Mouse (Mus musculus) thymus, postnatal 10 days (tissue): ENCODE results near the gene Pbx1.

Experiments used
- DNase-seq, 2 experiments: peaks; one replicate each; pipeline ENCODE4 v3.0.0; 2021; ENCODE audit warnings: low spot score in 2 of 2

Gene Pbx1

DNA sequence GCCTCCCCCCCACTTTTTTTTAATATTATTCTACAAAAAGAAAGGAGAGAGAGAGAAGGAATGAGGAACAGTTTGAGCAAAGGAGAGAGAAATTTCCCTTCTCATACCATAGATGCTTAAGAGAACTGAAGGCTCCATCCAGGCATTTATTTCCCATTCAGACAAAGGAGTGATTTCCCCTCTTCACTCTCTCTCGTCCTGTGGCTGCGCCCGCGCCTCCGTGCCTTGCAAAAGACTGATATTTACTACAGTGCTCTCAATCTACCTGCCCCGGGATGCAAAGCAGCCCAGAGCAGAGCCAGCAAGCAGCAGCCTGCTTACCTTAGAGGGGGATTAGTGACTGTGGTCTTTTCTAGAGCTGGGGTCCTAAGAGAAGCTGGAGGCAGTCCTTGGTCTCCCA is 131.6 kb downstream of the Pbx1 start:
- no peak for DNase-seq

DNA sequence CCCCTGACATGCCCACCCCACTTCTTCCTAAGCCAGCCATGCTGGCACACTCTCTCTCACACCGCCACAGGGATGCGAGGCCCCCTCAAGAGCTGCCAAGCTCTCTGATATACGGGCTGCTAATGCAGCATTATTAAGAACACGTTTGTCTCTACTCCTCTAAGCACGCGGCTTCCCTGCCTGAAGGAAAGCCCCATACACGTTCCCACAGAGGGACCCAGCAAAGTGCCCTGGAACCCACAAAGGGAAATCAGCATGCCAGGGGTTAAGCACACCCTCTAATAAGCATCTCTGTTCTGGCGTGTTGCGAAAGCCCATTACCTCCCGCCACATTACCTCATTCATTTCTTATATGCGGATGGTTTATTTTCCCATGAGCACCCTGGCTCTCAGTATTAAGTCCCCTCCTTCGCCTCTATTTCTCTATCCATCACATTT is 132.1 kb downstream of the Pbx1 start:
- DNase-seq: no peak

- no peak for DNase-seq
Observed at GRCm38 (mm10) chr1:168299181-168299580, 132.9 kb downstream of the Pbx1 start.

- DNase-seq: no peak
Observed at GRCm38 (mm10) chr1:168296290-168296689, 135.8 kb downstream of the Pbx1 start.

DNA sequence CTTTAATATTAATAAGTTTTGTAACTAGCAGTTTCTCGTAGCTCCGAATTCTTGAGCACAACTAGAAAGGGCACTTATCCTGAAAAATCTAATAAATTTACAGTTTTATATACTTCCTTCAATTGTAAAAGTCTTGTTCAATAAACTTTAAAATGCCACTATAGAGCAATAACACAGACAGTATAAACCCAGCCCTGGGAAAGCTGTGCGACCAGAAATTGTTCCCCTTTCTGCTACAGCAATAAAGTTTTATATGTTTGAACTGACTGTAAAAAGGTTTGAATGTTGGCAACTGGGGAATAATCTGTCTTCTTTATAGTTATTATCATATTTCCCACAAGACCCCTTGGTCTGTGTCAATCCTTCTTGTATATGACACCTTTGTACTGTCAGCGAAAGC is 136.3 kb downstream of the Pbx1 start:
- no peak for DNase-seq

GRCm38 (mm10) chr1:168293673-168294072 is 138.4 kb downstream of the Pbx1 start:
- no peak for DNase-seq

DNA sequence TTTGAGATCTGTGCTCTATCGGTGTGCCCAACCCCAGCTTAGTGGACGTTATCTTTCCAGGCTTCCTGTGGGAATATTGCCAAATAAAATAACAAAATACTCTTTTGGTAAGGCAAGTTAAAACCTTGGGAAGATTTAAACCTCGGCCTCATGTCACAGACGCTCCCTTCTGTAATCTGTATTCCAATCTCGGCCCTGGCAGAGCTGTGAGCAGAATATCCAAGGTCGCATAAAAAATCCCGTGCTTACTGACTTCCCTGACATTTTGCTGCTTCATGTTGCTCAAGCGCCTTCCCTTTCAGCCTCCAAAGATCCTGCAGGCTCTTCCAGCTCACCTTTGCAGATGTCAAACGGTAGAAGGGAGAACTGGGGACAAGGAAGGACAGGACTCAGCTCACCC is 140.0 kb downstream of the Pbx1 start:
- DNase-seq: no peak

GRCm38 (mm10) chr1:168291643-168292040 is 140.4 kb downstream of the Pbx1 start:
- DNase-seq: no peak

- DNase-seq: no peak
Observed at GRCm38 (mm10) chr1:168291001-168291642, 140.9 kb downstream of the Pbx1 start.

- no peak for DNase-seq
Observed at GRCm38 (mm10) chr1:168290236-168290985, 141.7 kb downstream of the Pbx1 start.

DNA sequence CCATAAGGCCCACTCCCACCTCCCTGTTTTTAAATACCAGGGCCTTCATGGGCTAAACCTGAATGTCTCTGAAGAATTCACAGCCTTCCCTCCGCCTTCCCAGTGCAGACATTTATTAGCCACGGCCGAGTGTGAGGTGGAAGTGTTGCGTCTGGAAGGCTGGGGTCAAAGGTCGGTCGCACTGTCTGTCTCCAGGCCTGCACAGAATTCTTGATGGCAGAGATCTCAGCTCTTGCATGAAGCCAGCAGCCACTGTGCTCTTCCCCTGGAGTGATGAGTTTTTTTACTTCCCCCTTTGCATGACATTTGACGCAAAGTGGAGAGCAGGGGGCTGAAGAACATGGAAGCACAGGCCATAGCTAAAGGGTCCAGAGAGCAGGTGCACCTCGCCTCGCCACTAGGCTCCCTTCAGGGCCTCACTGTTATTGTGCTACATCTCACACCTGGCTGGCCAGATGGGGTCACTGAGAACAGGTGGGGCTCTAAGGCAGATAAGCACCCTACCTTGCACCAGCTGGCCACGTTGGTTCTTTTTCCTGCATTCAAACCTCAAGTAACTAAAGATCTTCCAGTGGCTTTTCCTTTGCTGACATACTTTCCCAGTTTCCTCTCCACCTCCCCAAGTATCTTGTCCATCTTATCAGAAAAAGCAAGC is 143.1 kb downstream of the Pbx1 start:
- DNase-seq: no peak

- no peak for DNase-seq
Observed at GRCm38 (mm10) chr1:168287843-168288591, 144.1 kb downstream of the Pbx1 start.

DNA sequence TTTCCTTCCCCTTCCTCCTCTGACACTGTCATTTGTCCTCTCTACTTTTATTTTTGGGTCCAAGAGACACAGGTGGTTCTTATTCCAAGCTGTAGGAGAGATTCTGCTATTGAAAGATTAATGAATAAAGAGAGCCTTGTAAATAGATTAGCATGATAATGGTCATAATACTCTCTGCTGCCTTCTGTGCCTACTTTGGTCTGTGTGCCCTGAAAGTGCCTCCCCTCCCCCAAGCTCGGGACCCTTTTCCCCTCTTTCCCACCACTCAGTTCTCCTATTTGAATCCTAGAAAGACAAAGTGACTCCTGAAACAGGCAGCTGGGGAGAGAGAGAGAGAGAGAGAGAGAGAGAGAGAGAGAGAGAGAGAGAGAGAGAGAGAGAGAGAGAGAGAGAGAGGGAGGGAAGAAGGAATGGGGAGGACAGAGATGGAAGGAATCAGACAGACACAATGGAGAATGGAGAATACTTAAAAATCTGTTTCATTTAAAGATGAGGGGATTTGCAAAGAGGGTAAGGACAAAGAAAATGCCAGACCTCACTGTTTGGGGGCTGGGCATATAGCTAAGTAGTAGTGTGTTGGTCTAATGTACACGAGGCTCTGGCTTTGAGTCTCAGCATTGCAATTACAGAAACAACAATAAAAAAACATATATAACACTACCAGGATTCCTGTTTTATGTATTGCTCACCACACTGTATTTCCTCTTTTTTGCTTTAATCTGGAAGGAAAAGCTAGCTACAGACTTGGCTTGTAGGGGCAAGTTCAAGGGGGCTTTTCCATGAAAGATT is 145.0 kb downstream of the Pbx1 start:
- no peak for DNase-seq

- DNase-seq: no peak
Observed at GRCm38 (mm10) chr1:168284566-168285141, 147.4 kb downstream of the Pbx1 start.

GRCm38 (mm10) chr1:168283841-168284565 is 148.1 kb downstream of the Pbx1 start:
- DNase-seq: no peak

DNA sequence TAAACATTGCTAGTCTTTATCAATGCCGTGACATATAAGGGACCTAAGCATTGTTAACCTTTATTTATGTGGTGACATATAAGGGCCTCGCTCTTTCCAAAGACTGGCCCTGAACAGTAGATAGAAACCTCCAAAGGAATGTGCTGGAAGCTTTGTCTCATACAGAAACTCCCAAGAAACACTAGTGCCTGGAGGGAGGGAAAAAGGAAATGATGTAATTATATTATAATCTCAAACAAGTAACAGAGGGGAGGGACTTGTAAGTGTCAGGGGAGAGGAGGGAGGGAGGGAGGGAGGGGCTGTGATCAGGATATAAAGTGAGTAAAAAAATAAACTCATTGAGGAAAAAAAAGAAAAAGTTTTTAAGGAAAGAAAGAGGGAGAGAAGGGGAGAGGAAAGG is 148.6 kb downstream of the Pbx1 start:
- DNase-seq: no peak

DNA sequence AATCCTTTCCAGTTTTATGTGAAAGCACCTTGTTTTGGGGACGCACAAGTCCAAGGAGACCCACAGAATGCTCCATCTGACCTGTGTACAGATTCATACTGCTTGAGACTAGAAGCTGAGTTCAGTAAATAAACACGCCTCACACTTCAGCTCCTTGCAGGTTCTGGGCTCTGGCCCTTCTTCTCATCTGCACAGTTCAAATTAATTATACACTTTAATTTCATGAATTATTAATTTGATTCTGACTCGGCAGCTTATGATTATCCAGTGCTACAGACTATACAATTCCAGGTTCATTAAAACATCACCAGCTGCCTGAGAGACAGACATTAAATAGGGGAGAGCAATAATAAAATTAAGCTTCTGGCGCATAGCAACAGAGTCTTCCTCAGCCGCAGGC is 156.4 kb downstream of the Pbx1 start:
- no peak for DNase-seq

DNA sequence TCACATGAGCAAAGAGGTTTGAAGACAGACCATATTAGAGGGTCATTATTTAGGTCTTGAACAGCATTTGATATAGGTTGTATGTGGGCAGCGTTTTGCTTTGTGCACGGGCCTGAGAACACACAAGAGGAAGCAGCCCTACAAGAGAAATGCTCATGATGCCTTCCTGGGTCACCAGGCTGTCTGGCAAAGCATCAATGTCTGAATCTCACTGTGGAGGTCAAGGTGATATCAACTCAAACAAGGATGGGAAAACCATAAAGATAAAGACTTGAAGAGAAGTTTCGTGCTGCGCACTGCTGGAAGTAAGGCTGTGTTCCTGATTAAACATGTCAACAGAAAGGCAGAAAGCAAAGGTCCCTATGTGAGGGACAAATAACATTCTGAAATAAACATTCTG is 157.8 kb downstream of the Pbx1 start:
- no peak for DNase-seq

GRCm38 (mm10) chr1:168272091-168272490 is 160.0 kb downstream of the Pbx1 start:
- no peak for DNase-seq

DNA sequence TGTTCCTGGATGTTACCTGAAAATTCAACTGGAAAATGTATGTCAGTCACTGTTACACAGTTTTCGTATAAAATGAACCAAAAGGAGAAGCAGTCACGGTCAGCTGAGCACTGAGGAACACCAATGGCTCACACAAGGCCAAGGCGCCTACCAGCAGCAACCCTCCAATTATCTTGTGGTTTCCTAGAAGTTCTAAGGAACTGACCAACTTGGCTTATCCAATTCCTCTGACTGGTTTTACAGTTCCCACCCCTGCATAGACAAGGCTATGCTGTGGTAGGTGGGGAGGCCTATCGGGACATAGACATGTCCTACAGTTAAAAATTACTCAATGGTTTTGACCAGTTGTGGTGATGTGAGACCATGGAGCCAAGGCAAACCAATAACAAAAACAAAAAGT is 160.9 kb downstream of the Pbx1 start:
- DNase-seq: no peak
